Mouse (Mus musculus) adrenal gland, adult 8-10 months (tissue): ENCODE measurements at regions not wholly inside any gene's neighbourhood (a gene's known extent, or its start where the extent isn't known, plus 50 kb on each side); places are given as distances from the start of the nearest gene placed in this dataset.

Source experiments
- DNase-seq: peaks from one replicate; pipeline ENCODE4 v3.0.0; 2022

DNA sequence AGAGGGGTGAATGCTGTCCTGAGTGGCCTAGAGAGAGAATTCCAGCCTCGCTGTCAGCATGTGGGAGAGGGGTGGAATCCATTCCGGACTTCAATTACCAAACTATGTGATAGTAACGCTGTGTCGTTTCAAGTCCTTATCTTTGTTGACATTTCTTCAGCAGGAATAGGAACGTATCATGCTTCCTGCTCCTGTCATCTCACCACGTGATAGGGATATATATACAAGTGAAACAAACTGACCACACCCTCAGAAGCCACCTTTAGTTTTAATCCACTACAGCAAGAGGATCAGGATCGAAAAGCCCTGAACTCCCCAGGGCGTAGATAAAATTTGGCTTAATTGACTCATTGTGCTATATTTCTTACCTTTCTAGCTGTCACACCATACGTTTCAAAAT lies 431.6 kb downstream of the Ttll7 start:
- no peak for DNase-seq

DNA sequence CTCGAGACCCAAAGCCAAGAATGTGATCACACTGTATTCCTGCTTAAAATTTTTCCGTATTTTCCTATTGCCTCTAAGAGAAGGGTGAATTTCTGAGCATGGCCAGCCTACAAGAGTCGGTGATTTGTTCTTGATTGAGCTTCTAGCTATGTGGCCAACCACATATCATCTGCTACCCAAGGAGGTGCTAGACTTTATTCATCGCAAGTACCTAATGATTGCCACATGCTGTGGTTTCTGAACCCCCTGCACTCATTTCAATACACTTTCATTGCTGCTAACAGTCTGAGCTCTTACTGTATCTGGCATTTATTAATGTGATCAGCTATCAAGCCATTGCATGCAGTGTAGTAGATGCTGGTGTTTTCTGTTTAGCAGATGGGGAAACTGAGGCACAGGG lies 432.2 kb downstream of the Ttll7 start:
- no peak for DNase-seq

DNA sequence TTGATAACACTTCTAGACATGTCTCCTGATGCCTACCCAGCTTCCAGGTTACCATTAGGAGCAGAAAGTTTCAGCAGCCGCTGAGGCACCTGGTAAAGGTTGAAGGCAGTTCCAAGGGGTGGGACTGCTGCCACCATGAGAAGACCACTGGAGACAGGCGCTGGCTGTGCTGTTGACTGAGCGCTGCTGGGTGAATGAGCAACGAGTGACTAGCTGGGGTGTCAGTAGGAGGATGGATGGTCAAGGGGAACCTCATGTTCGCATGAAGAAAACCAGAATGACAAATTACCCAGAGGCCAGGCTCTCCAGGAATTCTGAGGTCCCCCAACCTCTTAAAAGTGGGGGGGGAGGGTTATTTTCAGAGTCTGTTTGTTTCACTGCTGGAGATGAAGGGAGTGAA lies 433.3 kb downstream of the Ttll7 start:
- DNase-seq, result no peak

DNA sequence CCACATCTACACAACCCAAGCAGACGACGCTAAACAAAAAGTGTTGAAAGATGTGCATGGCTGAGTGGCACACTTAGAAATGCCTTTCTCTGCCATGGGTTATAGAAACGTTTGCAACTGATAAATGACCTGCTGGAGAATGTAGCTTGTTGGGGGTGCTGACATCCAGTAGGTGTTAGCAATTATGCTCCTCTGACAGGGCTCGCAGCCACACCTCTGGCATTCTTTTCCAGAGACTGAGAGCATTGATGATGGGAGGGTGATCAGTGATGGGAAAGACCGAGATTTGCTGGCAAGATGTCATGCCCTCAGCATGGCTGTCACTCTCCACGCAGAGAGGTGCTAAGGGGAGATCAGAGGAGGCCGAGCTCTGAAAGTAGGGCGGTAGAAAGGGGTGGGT lies 435.3 kb downstream of the Ttll7 start:
- DNase-seq, result no peak

DNA sequence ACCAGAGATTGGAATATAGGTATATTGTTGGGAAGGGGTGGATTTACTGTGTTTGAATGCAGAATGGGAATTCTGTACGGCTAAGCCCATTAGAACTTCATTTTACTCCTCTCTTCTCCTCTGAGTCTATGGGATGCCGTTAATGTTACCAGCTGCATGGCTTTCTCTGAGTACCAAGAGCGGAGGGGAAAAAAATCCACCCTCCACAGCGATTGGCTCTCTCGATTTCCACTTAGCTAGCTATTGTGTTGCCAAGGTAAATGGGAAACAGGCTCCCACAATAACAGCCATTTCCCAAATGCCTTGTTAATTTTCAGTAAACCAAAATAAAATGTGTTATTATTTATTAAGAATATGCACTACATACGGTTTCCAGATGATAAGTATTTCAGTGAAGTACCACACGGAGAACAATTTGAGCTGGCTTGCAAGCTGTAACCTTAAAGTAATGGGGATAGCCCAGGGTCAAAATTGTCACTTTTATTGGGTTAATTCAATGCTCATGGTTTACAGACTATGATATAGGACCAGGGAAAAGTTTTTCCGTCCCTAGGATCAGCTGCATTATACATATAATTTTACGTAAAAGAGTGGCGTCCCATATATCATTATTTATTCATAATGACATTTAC lies 439.6 kb downstream of the Ttll7 start:
- DNase-seq, result no peak

DNA sequence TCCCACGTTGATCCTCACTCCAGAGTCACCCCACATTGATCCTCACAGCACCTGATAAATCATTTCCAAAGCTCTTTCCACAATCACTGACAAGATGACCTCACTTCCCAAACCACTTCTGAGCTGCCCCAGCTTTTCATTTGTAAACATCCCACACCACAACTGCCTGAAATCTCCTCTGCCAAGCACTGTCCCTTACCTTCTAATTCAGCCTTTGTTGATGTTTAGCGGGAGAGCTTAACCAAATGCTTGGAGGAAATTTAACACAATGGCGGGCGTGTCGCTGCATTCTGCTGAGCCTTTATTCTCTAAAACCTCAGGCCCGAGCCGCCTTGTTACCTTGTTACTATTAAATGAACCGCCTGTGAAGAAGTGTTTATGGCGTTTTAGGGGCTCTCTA lies 445.9 kb downstream of the Ttll7 start:
- DNase-seq, result no peak

DNA sequence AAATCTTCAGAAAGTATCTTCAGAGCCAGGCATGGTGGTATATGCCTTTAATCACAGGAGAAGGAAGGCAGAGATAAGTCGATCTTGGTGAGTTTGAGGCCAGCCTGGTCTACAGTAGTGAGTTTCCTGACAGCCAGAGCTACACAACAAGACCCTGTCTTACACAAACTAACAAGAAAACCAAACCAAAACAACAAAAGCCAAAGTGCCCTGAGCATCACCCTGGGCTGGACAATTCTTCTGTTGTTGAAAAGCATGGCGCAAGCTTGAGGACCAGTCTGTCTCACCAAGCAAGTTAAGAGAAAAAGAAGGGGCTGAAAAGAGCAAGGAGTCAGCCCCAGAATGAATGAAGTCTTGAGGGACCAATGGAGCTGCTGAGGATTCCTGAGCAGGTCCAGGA lies 473.4 kb downstream of the Ttll7 start:
- DNase-seq, result no peak

DNA sequence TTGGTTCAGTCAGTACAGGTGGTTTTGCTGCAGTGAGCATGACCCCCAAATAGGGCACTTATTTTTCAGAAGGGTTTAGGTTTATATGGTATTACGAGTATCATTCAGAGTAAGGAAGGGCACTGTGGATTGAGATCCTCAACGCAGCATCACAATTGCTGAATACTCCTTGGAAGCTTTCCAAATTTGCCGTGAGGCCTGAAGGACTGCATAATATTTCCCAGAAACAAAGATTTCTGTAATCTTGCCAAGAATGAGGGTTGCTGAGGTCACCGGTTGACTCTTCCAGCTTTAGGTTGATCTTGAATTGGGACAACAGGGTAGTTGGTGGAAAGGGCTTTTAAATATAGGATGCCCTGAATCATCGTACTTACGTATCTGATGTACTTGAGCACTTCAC lies 482.1 kb downstream of the Ttll7 start:
- no peak for DNase-seq

DNA sequence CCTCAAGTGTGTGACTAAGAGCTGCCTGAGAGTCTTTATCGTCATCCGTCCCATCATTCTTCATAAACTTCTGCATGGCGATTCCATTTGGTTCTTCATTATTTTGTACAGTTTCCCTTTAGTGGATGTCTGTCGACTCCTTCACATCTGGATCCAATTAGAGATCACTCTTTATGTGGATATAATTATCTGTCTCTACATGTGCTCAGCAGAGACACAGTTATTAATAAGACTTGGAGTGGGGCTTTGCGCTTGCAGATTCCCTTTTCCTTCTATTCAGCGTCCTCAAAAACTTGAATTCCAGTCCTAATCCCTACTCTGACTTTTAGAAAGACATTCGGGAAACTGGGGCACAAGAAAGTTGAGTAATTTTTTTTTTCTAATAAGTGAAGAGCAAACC lies 483.1 kb downstream of the Ttll7 start:
- no peak for DNase-seq

DNA sequence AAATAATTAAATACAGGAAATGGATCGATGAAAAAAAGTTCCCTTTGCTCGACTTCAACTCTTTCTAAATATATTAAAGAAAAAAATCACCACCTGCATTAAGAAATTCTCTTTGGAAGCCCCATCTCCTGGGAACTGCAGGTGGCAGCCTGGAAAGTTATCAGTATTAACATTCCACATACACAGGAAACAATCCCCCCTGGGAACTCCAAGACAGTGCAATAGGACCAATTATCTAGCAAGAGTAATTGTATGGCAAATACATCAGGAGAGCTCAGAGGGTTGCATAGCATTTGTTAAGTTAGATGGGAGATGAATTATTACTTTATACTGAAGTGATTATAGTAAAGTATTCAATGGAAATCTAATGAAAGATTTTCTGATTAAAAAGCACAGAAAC lies 487.3 kb downstream of the Ttll7 start:
- DNase-seq, result no peak

DNA sequence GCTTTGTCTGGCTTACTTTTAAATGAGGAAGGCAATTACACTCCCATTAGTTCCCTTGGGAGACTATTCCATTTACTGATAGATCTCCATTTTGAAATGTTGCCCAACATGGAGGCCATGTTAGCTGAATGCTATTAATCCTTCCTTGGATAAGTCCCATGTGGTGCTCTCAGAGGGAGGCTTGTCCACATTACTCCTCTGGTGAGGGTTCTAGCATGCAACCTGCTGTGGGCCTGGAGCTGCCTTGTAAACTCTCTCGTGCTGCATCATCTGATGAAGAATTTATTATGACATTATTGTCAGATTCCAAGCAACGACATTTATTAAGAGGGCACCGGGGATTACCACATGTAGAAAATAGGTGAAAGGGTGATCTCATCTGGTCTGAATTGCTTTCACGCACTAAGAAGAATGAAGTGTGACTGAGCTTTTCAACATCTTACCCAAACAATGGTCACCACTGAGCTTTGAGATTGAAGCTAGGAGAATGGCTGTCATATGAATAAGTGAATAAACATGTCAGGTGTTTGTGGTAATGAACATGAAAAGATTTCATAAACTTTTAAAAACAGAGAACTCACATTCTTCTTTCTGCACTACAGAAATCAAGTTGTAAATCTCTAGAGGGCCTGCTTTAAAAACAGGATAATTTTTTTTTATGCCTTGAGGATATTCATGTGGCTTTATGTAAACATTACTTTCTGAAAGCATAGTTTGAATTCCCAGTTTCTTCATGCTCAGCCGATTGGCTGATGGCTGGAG lies 495.3 kb downstream of the Ttll7 start:
- no peak for DNase-seq

DNA sequence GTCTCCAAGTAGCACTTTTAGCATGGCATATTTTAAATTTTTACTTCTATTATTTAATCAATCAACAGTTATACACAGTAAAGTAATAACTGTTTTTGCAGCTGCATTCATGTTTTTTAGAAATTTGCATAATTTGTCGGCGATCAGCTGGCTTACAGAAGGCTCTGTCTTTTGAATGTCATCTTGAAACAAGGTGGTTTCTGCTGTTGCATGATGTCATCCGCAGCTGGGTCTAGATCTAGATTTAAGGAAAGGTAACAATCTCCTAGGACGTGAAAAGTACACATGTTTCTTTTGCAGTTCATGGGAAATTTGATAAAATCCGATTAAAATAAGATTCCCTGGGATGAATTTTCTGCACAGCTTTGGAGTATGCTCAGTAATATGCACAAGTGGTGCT lies 534.9 kb downstream of the Ttll7 start:
- DNase-seq, result no peak

DNA sequence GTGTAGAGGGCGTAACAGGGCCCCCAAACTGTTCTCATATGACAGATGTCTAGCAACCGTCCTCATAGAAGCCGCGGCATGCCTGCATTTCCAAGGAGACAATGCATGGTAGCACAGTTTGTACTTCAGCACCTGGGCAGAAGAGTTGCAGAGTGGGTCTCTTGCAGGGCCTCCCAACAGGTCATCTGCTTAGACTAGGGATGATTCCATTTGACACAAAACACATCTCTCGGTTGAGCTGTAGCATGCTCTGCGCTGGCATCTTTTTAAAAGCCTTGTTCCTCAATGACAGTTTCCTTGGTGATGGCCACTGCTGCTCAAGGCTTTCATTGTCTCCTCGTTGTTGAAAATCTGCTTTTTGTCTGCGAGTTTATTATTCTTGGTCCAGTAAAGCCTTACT lies 546.1 kb downstream of the Ttll7 start:
- no peak for DNase-seq

DNA sequence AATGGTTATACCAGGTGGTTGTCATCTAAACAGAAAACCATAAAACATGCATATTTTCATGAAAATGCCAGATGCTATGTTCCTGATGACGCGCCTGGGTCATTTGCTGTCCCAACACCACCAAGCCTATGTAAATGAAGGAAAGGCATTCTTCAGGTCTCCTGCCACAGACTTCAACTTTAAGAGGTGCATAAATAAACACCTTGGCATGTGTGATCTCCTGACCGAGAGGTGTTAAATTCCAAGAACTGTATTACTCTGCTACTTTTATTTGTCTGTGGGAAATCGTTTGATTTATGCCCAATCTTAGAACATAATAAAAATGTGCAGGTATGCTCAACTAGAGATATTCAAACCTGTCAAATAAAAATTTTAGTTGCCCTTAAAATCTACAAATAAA lies 560.1 kb downstream of the Ttll7 start:
- DNase-seq, result no peak

DNA sequence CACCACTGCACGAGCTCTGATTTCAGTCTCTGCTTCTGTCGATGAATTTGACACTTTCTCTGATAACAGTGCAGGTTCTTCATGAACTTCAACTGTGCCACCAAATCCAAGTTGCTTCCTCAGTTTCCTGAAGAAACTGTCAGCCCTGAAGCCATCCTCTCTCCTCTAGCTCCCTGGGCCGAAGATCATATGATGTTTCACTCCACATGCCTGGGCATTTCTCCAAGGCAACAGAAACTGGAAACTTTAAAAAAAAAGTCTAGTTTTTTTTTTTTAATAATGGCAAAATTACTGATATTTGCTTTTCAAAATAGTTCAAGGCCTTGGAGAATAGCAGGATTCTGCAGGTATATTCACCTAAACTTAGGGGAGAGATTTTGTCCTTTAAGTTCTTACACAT lies 564.8 kb downstream of the Ttll7 start:
- DNase-seq, result no peak

DNA sequence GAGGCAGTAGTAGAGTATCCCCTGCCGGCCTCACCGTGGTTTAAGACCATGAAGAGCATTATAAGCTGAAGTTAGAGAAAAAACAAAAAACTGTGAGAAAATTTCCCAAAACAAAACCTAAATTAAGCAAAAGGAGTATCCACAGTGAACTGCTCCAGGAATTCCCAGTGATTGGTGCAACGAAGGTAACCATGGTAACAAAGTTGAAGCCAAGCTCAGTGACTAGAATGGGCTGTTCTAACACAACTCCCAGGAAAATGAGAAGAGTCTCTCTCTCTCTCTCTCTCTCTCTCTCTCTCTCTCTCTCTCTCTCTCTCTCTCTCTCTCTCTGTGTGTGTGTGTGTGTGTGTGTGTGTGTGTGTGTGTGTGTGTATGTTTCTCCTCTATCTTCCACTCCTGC lies 567.0 kb downstream of the Ttll7 start:
- no peak for DNase-seq

DNA sequence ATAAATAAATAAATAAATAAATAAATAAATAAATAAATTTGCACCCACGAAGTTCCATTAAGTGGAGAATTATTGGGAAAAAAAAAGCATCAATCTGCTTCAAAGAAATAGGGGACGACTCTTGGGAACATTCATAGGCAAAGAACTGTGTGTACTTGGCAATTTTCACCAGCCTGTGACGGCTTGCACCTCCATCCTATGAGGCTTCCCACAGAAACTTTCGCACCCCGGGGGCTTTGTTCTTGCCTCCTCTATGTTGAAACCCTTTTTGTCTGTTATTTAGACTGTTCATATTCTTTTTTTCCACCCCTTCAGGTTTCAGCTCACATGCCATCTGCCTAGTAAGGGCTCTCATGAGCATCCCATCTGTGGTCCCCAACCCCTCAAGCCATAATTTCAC lies 570.0 kb downstream of the Ttll7 start:
- DNase-seq, result no peak

DNA sequence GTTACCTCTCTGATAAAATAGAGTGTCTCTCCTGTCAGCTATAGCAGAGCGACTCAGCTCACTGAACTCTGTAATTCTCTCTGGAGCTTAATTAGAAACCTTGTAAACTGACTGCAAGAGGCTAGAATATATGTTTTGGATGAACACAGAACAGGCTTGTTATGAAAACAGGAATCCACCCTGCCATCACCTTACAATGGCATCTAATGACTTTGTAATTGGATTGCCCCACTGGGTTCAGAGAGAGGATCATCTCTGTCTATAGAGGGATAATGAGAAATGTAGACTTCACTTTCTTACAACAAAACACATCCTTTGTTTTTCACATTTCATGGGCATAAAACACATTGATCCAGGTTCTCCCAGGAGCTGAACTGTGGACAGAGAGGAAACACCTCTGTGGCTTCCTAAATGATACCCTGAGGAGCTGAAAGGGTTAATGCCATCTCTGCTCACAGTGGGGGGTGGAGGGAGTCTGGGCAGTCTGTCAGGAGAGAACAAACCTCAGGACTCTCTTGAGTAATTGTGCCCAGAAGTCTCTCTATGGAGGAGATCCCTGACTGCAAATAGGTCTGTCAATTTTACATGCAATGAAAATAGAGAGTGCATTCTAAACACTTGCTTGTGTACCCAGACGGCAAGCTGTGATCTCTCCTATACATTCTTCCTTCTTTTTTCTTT lies 571.9 kb downstream of the Ttll7 start:
- DNase-seq, result no peak

DNA sequence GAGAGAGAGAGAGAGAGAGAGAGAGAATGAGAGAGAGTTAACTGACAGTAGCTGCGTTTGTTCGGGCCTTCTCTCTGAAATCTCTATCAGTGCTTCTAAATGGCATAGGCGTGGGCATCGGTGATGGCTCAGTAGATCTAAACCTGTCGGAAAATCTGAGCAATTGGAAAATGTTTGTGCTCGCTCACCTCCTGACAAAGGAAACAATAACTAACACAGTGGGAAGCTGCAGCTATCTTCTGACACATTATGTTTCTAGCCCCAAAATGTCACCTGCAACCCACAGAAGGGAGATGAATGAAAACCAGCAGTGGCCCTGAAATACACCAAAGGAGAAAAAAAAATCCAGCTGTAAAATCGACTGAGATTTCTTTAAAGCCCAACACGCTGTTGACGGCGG lies 576.7 kb downstream of the Ttll7 start:
- DNase-seq, result no peak

DNA sequence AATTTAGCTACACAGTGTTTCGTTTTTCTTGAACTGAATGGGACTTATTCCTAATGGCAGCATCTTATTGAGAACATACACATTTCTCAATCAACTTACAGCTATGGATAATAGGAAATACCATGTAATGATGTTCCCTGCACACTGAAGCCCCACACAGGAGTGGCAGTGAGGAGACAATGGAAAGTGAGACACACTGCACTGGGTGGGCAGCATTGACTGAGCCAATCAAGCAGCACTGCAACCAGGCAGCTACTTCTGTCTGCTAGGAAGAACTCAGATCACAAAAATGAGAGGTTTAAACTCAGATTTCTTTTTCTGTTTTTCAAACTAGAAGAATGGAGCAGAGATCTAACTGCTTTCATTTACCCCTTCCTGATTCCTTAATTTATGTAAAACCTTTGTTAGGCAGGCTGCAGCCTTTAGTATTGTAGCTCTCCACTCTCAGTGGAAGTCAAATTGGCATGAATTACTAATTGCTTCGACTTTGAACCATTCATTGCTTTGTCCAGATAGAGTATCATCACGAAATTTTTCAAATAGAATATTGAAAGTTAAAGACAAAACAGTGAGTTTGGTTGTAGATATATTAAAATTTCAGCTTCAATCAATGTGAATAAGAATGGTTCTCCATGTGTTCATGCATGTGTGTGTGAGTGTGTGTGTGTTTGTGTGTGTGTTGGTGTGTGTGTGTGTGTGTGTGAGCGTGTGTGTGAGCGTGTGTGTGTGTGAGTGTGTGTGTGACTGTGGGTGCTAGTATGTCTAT lies 590.9 kb downstream of the Ttll7 start:
- DNase-seq, result no peak

DNA sequence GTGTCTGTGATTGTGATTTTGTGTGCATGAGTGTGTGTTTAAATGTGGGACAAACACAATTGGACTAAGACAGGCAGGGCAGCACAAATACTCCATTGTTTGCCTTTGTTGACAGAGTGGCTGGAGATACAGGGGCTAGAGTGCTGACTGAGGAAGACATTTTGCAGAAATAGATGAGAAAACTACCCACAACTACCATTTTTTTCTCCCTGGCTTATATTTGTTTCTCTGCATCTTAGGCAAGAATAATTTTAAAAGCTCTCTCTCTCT lies 591.5 kb downstream of the Ttll7 start:
- no peak for DNase-seq

DNA sequence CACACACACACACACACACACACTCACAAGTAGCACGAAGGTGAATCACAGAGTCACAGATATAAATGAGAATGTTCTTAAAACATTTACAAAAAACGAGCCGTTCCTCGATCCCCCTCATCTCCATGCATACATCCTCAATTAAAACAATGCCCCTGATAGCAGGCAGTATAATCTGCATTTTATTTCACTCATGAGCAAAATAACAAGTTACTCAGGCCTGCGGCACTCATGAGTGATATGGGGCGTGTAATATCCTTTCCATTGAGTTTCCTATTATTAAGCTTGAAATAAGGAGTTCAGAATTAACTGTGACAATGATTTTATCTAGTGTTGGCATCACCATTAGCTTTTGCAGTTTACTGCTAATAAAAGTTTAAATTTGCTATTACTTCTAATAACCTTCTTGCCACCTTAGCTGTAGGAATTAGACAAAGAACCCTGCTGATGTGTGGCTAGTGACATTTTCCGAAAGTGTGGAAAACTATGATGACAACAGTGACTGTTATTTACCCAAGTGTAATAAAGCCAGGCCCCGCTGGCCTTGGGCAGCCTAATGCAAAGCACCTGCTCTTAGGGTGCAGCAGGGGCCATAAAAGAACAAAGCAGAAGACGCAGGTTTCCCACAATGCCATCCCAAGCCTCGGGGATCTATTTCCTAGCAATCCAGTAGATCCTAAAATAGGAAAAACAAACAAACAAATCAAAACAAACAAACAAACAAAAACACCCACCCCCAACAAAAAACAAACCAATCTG lies 592.0 kb downstream of the Ttll7 start:
- no peak for DNase-seq
